Mouse (Mus musculus): Measurements from ENCODE around the gene Zfp329. TPM values are rescaled to one million over a fixed set of nuclear protein-coding genes. Genes with fewer than 3 reads are reported as not detected.

Gene Zfp329
- 23.9 and 24.4 TPM in 2 replicates for polyA plus RNA-seq (2014; fragmentation: Nextera tagmentation; extraction: Ambion mirVana)

- Histone ChIP-seq H3K4me1 (ENCODE audit: control insufficient read depth, insufficient read depth, low read length) (peaks cover 7% of the 10 kb centered on the region; the same call in 1 of the 2 replicates), H3K4me2 (replicated peaks; ENCODE audit: low read depth, low read length) (peak within 1 kb of the TSS; percentile 76), H3K9me3 (ENCODE audit: control insufficient read depth, low read depth, low read length) (peaks cover 16% of the 10 kb centered on the region)
Observed at GRCm38 (mm10) chr7:12818521-12819295, at the start of gene Zfp329. Gene Zfp329 (minus strand): TSS chr7:12818858.

DNA sequence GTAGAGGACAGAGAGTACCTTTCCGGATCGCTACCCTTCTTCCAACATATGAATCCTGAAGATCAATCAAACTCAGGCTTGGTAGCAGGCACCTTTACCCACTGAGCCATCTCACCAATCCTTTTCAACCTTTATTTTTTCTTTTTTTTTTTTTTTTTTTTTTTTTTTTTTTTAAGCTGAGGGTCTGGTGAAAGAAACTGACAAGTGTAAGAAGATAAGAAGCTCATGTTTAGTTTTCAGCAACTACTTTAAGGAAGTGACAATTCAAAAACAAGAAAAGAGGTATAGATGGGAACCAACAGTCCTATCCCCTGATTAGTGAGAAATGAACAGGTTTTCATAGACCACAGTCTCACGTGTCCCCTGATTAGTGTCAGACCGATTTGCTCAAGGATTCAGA lies 17.1 kb upstream of the Zfp329 start:
- peak overlapping the region; percentile 62; the same call in 1 of the 2 replicates for H3K4me2 ChIP-seq (replicated peaks; ENCODE audit: low read depth, low read length)
- peaks cover 37% of the 10 kb centered on the region for H3K36me3 ChIP-seq (ENCODE audit: control insufficient read depth, insufficient read depth, low read length)
- ATAC-seq (ENCODE audit: insufficient number of reproducible peaks, insufficient read depth, low FRiP score, low read depth): no peak
- H3K9me3 ChIP-seq (ENCODE audit: control insufficient read depth, low read depth, low read length): peaks cover 40% of the 10 kb centered on the region
- peak overlapping the region; percentile 63 for H3K4me3 ChIP-seq (ENCODE audit: low read depth, low read length)
- no peaks in the 10 kb centered on the region for H3K27me3 ChIP-seq (ENCODE audit: control insufficient read depth, insufficient read depth, low read length)
- no peaks in the 10 kb centered on the region for H3K4me1 ChIP-seq (ENCODE audit: control insufficient read depth, insufficient read depth, low read length)
- WGBS: 95% methylated on average over 4 of the region's 4 CpGs
- H3K27ac ChIP-seq (ENCODE audit: low read length): no peak overlapping the region
- H3K9ac ChIP-seq (replicated peaks; ENCODE audit: low read depth, low read length): no peak overlapping the region

More at GRCm38 (mm10) chr7:12818521-12819295, at the start of gene Zfp329:
- Histone ChIP-seq H3K27me3 (ENCODE audit: control insufficient read depth, insufficient read depth, low read length) (no peaks in the 10 kb centered on the region), H3K9ac (replicated peaks; ENCODE audit: low read depth, low read length) (peak within 1 kb of the TSS; percentile 90), H3K4me3 (ENCODE audit: low read depth, low read length) (peak within 1 kb of the TSS; percentile 93), H3K36me3 (ENCODE audit: control insufficient read depth, insufficient read depth, low read length) (0 out of 2 replicates have a peak, but pooled peaks cover 1% of the 10 kb centered on the region), H3K27ac (ENCODE audit: low read length) (peak within 1 kb of the TSS; percentile 74)
- under 1% methylated on average over 40 of the region's 40 CpGs for WGBS
- peak; percentile 95 for ATAC-seq (ENCODE audit: insufficient number of reproducible peaks, insufficient read depth, low FRiP score, low read depth)

DNA sequence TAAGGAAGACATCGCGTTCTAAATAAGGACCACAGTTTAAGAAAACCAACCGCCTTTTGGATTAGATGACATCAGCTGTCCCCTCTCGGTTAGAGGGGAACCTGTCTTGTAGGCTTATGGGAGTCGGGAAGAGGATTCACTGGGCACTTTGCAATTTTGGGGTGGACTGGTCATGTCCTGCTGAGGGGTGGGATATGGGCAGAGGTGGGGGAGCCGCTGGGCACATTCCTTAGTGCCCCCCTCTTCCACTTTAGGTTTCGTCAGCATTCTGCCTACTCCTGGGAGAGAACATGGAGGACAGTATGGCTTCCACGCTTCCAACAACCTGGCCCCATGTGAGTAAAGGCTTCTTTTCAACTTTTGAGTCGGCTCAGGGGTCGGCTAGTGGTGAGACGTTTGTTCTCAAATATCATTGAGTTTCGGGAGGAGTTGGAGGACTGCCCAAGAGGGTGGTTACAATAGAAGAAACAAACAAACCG lies 16.6 kb upstream of the Zfp329 start:
- ATAC-seq (ENCODE audit: insufficient number of reproducible peaks, insufficient read depth, low FRiP score, low read depth): peak; percentile 34; the same call in 1 of the 2 replicates
- Histone ChIP-seq H3K4me1 (ENCODE audit: control insufficient read depth, insufficient read depth, low read length) (no peaks in the 10 kb centered on the region), H3K27ac (ENCODE audit: low read length) (peak overlapping the region; percentile 4; the same call in 1 of the 2 replicates), H3K4me3 (ENCODE audit: low read depth, low read length) (peak overlapping the region; percentile 63), H3K36me3 (ENCODE audit: control insufficient read depth, insufficient read depth, low read length) (peaks cover 33% of the 10 kb centered on the region), H3K9me3 (ENCODE audit: control insufficient read depth, low read depth, low read length) (peaks cover 36% of the 10 kb centered on the region), H3K27me3 (ENCODE audit: control insufficient read depth, insufficient read depth, low read length) (no peaks in the 10 kb centered on the region), H3K9ac (replicated peaks; ENCODE audit: low read depth, low read length) (peak overlapping the region; percentile 60), H3K4me2 (replicated peaks; ENCODE audit: low read depth, low read length) (peak overlapping the region; percentile 62)
- 31% methylated on average over 13 of the region's 13 CpGs for WGBS

DNA sequence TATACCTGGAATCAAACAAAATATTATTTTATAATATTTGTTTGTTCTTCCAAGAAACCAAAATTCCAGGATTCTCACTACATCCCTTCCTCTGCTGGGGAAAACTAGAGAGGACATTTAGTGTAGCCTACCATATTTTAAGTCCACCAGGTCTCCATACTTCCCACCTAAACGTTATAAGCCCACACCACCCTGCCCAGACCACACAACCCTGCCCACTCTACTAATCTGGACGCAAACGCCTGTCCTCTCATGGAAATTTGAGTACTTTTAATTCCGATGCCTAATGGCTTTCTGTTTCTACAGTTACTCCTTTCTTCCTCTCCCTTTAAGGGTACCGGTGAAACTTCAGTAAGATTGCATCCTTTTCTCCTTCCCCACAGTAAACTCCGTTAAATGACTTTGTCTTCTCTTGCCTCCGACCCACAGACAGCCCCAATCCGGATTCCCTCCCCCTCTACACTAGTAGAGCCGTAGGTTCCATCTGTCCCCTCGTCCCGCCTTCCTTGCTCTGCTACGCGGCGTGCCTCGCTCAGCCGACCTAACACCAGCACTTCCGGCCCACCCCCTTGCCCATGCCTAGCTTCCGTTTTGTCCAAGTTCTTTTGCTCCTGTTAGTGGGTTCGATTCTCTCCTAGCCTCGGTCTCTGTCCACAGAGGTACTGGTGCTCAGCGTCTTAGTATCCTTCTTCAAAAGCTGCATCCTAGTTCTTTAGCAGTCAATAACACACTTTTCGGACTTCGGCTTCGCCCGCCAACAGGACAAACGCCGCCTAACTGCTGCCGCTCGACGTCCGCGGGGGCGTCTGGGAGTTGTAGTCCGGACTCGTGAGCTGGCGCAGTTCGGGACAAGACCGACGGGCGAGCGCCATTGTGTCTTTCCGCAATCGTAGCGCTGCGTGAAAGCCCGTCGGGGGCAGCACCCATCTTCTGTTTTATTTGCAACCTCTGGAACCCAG lies 15.8 kb upstream of the Zfp329 start, which contains the start of gene Zfp110:
TSS of gene Zfp110 (plus strand) at position 600 of the 959 bp plus-strand sequence.
- peak within 1 kb of the TSS; percentile 62 for H3K4me2 ChIP-seq (replicated peaks; ENCODE audit: low read depth, low read length)
- peaks cover 29% of the 10 kb centered on the region for H3K36me3 ChIP-seq (ENCODE audit: control insufficient read depth, insufficient read depth, low read length)
- H3K27ac ChIP-seq (ENCODE audit: low read length): peak within 1 kb of the TSS; percentile 4; the same call in 1 of the 2 replicates
- peak within 1 kb of the TSS; percentile 60 for H3K9ac ChIP-seq (replicated peaks; ENCODE audit: low read depth, low read length)
- WGBS: 2% methylated on average over 47 of the region's 47 CpGs
- H3K4me1 ChIP-seq (ENCODE audit: control insufficient read depth, insufficient read depth, low read length): no peaks in the 10 kb centered on the region
- peak; percentile 97 for ATAC-seq (ENCODE audit: insufficient number of reproducible peaks, insufficient read depth, low FRiP score, low read depth)
- H3K4me3 ChIP-seq (ENCODE audit: low read depth, low read length): peak within 1 kb of the TSS; percentile 63
- H3K27me3 ChIP-seq (ENCODE audit: control insufficient read depth, insufficient read depth, low read length): no peaks in the 10 kb centered on the region
- H3K9me3 ChIP-seq (ENCODE audit: control insufficient read depth, low read depth, low read length): peaks cover 31% of the 10 kb centered on the region; the same call in 1 of the 2 replicates

GRCm38 (mm10) chr7:12815566-12815965 lies 3.1 kb downstream of the Zfp329 start:
- ATAC-seq (ENCODE audit: insufficient number of reproducible peaks, insufficient read depth, low FRiP score, low read depth): no peak

GRCm38 (mm10) chr7:12803727-12804071 lies 15.0 kb downstream of the Zfp329 start:
- Histone ChIP-seq H3K27me3 (ENCODE audit: control insufficient read depth, insufficient read depth, low read length) (no peaks in the 10 kb centered on the region), H3K4me1 (ENCODE audit: control insufficient read depth, insufficient read depth, low read length) (peaks cover 3% of the 10 kb centered on the region; the same call in 1 of the 2 replicates), H3K36me3 (ENCODE audit: control insufficient read depth, insufficient read depth, low read length) (peaks cover 15% of the 10 kb centered on the region), H3K9ac (replicated peaks; ENCODE audit: low read depth, low read length) (peak overlapping the region; percentile 48), H3K9me3 (ENCODE audit: control insufficient read depth, low read depth, low read length) (no peaks in the 10 kb centered on the region), H3K27ac (ENCODE audit: low read length) (peak overlapping the region; percentile 66; the same call in 1 of the 2 replicates), H3K4me2 (replicated peaks; ENCODE audit: low read depth, low read length) (peak overlapping the region; percentile 79), H3K4me3 (ENCODE audit: low read depth, low read length) (peak overlapping the region; percentile 46)
- under 1% methylated on average over 16 of the region's 16 CpGs for WGBS
- ATAC-seq (ENCODE audit: insufficient number of reproducible peaks, insufficient read depth, low FRiP score, low read depth): no peak; the same call in 1 of the 2 replicates

More at GRCm38 (mm10) chr7:12815566-12815965, 3.1 kb downstream of the Zfp329 start:
- Histone ChIP-seq H3K9ac (replicated peaks; ENCODE audit: low read depth, low read length) (no peak overlapping the region), H3K4me1 (ENCODE audit: control insufficient read depth, insufficient read depth, low read length) (peaks cover 7% of the 10 kb centered on the region; the same call in 1 of the 2 replicates), H3K27me3 (ENCODE audit: control insufficient read depth, insufficient read depth, low read length) (no peaks in the 10 kb centered on the region), H3K36me3 (ENCODE audit: control insufficient read depth, insufficient read depth, low read length) (peaks cover 13% of the 10 kb centered on the region), H3K4me2 (replicated peaks; ENCODE audit: low read depth, low read length) (no peak overlapping the region), H3K4me3 (ENCODE audit: low read depth, low read length) (no peak overlapping the region), H3K27ac (ENCODE audit: low read length) (no peak overlapping the region), H3K9me3 (ENCODE audit: control insufficient read depth, low read depth, low read length) (peaks cover 26% of the 10 kb centered on the region)
- WGBS: 97% methylated on average over 8 of the region's 8 CpGs

- H3K4me1 ChIP-seq (ENCODE audit: control insufficient read depth, insufficient read depth, low read length): peaks cover 3% of the 10 kb centered on the region; the same call in 1 of the 2 replicates
- H3K4me2 ChIP-seq (replicated peaks; ENCODE audit: low read depth, low read length): peak within 1 kb of the TSS; percentile 79
- H3K9ac ChIP-seq (replicated peaks; ENCODE audit: low read depth, low read length): peak within 1 kb of the TSS; percentile 48
- 5% methylated on average over 31 of the region's 31 CpGs for WGBS
- H3K4me3 ChIP-seq (ENCODE audit: low read depth, low read length): peak within 1 kb of the TSS; percentile 46
- peak; percentile 97 for ATAC-seq (ENCODE audit: insufficient number of reproducible peaks, insufficient read depth, low FRiP score, low read depth)
- H3K27me3 ChIP-seq (ENCODE audit: control insufficient read depth, insufficient read depth, low read length): no peaks in the 10 kb centered on the region
- H3K36me3 ChIP-seq (ENCODE audit: control insufficient read depth, insufficient read depth, low read length): peaks cover 9% of the 10 kb centered on the region
- H3K27ac ChIP-seq (ENCODE audit: low read length): peak within 1 kb of the TSS; percentile 66
- no peaks in the 10 kb centered on the region for H3K9me3 ChIP-seq (ENCODE audit: control insufficient read depth, low read depth, low read length)
Observed at GRCm38 (mm10) chr7:12802866-12803726, 15.6 kb downstream of the Zfp329 start, which contains the start of gene Zscan18. Gene Zscan18 (minus strand): TSS chr7:12803635.
